Mouse (Mus musculus) limb, embryonic 14.5 days (tissue): ENCODE measurements around the gene Olfr1106. TPM values are rescaled to one million over a fixed set of nuclear protein-coding genes. Genes with fewer than 3 reads are reported as not detected.

ENCODE experiments used
- ATAC-seq: fragments of 200-750 bp; cut with Nextera tagmentation; 2 replicates; pipeline ENCODE4 v1.8.0; 2017; ENCODE audit warnings: low read depth, moderate number of reproducible peaks, moderate TSS enrichment; ENCODE audit not compliant: low FRiP score
- DNase-seq: peaks from one replicate; pipeline ENCODE4 v3.0.0-alpha.2; 2015; ENCODE audit warnings: low spot score
- H3K27ac ChIP-seq: fragments of 300-500 bp; sonication (generic); replicated peaks from 2 replicates; pipeline ENCODE4 v1.5.1; 2014; ENCODE audit warnings: low read depth, mild to moderate bottlenecking, low read length, moderate library complexity, mixed read lengths
- H3K27me3 ChIP-seq: fragments of 300-500 bp; sonication (generic); 2 replicates; pipeline ENCODE4 v1.6.1; 2014; ENCODE audit warnings: low read length, mixed read lengths; ENCODE audit not compliant: control insufficient read depth, insufficient read depth
- H3K36me3 ChIP-seq: fragments of 300-500 bp; sonication (generic); 2 replicates; pipeline ENCODE4 v1.6.1; 2014; ENCODE audit warnings: mild to moderate bottlenecking, low read length, moderate library complexity, mixed read lengths; ENCODE audit not compliant: control insufficient read depth, insufficient read depth
- H3K4me1 ChIP-seq: fragments of 300-500 bp; sonication (generic); 2 replicates; pipeline ENCODE4 v1.6.1; 2014; ENCODE audit warnings: antibody characterized with exemption, low read length, mixed read lengths; ENCODE audit not compliant: control insufficient read depth, insufficient read depth
- H3K4me2 ChIP-seq: fragments of 300-500 bp; sonication (generic); replicated peaks from 2 replicates; pipeline ENCODE4 v1.6.1; 2014; ENCODE audit warnings: low read depth, mild to moderate bottlenecking, low read length, moderate library complexity; ENCODE audit not compliant: severe bottlenecking
- H3K4me3 ChIP-seq: fragments of 300-500 bp; sonication (generic); replicated peaks from 2 replicates; pipeline ENCODE4 v1.5.1; 2014; ENCODE audit warnings: low read length
- H3K9ac ChIP-seq: fragments of 300-500 bp; sonication (generic); 2 replicates; pipeline ENCODE4 v1.6.1; 2014; ENCODE audit warnings: mild to moderate bottlenecking, low read depth, low read length, moderate library complexity; ENCODE audit not compliant: severe bottlenecking
- H3K9me3 ChIP-seq: fragments of 300-500 bp; sonication (generic); 2 replicates; pipeline ENCODE4 v1.6.1; 2016; ENCODE audit warnings: low read length; ENCODE audit not compliant: control insufficient read depth
- POLR2A ChIP-seq: fragments of 200-500 bp; IDR thresholded peaks from 2 replicates; pipeline ENCODE4 v1.8.0; 2012; ENCODE audit warnings: inconsistent platforms, mild to moderate bottlenecking, moderate library complexity, borderline replicate concordance; ENCODE audit not compliant: insufficient read depth, insufficient read length; ENCODE audit errors: extremely low read depth
- WGBS: fragments of 180-500 bp; shearing (Covaris S2); extraction: QIAGEN DNeasy Blood & Tissue Kit; methylation state at CpG from one replicate; pipeline ENCODE4 v1.1.7; 2014; 5-methylcytosine and 5-hydroxymethylcytosine counted together
- polyA plus RNA-seq, 2 experiments: library from polyadenylated mRNA; depleted of rRNA in 1 of 2; stranded (reverse) in 1 of 2; unstranded in 1 of 2; fragments of >200 nt; fragmentation: Nextera tagmentation in 1 of 2; extraction: Ambion mirVana in 1 of 2; gene quantifications; 2 replicates each; pipeline versions ENCODE4 v1.2.1 to v1.2.3; 2012 to 2014

Olfr1106 gene
- polyA plus RNA-seq (2012; rRNA removed) (not detected in 2 replicates), polyA plus RNA-seq (2014; fragmentation: Nextera tagmentation; extraction: Ambion mirVana) (not detected in 2 replicates)

- no peak within 1 kb of the TSS for H3K4me3 ChIP-seq
- no peak for TF ChIP-seq POLR2A
- DNase-seq (no peak), ATAC-seq (no peak)
- H3K4me2 ChIP-seq = no peak within 1 kb of the TSS
- no peaks in the 10 kb centered on the region for H3K9me3 ChIP-seq
- H3K27ac ChIP-seq = no peak within 1 kb of the TSS
- no peaks in the 10 kb centered on the region for H3K27me3 ChIP-seq
- no peaks in the 10 kb centered on the region for H3K4me1 ChIP-seq
- no peak within 1 kb of the TSS for H3K9ac ChIP-seq
- WGBS = 72% methylated on average over 1 of the region's 1 CpGs
- no peaks in the 10 kb centered on the region for H3K36me3 ChIP-seq
Observed at GRCm38 (mm10) chr2:87052173-87052572, at the start of gene Olfr1106. TSS of gene Olfr1106 (minus strand) at chr2:87052273.

DNA sequence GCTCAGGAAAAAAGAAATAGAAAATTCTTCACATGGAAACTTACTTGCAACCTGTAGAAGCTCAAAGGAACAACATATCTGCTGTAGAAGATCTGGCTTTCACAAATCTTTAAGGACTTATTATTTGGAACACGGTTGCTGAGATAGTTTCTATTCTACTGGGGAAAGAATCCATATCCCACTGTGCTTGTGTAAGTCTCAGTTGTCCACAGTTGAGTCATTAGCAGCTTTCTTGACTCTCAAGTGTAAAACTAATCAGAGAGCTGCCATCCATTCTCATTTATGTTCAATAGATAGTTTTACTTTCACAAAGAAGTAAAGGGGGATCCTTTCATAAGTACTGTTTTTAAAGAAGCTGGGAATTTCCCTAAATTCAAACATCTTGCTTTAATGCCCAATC, 43.8 kb upstream of the Olfr1106 start, which contains the start of gene Olfr1109:
Olfr1109 (minus strand) TSS at position 101 of the 400 bp plus-strand sequence.
- no peak for ATAC-seq
- H3K9me3 ChIP-seq = no peaks in the 10 kb centered on the region
- 74% methylated on average over 1 of the region's 1 CpGs for WGBS
- H3K9ac ChIP-seq = no peak within 1 kb of the TSS
- H3K36me3 ChIP-seq = no peaks in the 10 kb centered on the region
- TF ChIP-seq POLR2A = no peak
- no peak within 1 kb of the TSS for H3K27ac ChIP-seq
- H3K27me3 ChIP-seq = no peaks in the 10 kb centered on the region
- DNase-seq = no peak
- H3K4me3 ChIP-seq = no peak within 1 kb of the TSS
- H3K4me1 ChIP-seq = no peaks in the 10 kb centered on the region
- H3K4me2 ChIP-seq = no peak within 1 kb of the TSS

DNA sequence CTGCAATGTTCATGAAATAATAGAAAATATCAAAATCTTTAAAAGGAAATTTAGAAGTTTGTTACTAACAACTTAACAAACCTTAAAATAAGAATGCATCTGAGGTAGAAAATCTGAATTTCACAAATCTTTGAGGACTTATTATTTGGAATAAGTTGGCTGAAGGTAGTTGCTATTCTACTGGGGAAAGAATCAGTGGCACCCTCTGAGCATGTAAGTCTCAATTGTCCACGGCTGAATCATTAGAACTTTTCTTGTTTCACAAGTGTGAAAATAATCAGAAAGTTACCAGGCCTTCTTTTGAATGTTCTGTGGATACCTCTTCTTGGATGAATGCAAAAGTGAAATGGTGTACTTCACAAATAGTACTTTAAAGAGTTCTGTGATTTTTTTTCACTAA, 23.6 kb upstream of the Olfr1106 start, which contains the start of gene Olfr1107:
Olfr1107 (minus strand) TSS at position 101 of the 400 bp plus-strand sequence.
- Histone ChIP-seq H3K27ac (no peak within 1 kb of the TSS), H3K9ac (no peak within 1 kb of the TSS), H3K4me2 (no peak within 1 kb of the TSS), H3K4me1 (no peaks in the 10 kb centered on the region), H3K4me3 (no peak within 1 kb of the TSS), H3K9me3 (no peaks in the 10 kb centered on the region), H3K36me3 (no peaks in the 10 kb centered on the region), H3K27me3 (no peaks in the 10 kb centered on the region)
- ATAC-seq = no peak
- no peak for TF ChIP-seq POLR2A
- WGBS = 78% methylated on average over 1 of the region's 1 CpGs
- no peak for DNase-seq

GRCm38 (mm10) chr2:87036431-87036830, 15.6 kb downstream of the Olfr1106 start, which contains the start of gene Olfr1105:
TSS of gene Olfr1105 (minus strand) at chr2:87036531.
- no peak within 1 kb of the TSS for H3K9ac ChIP-seq
- no peaks in the 10 kb centered on the region for H3K27me3 ChIP-seq
- no peaks in the 10 kb centered on the region for H3K4me1 ChIP-seq
- ATAC-seq = no peak
- no peak within 1 kb of the TSS for H3K4me3 ChIP-seq
- no peak within 1 kb of the TSS for H3K27ac ChIP-seq
- H3K4me2 ChIP-seq = no peak within 1 kb of the TSS
- H3K9me3 ChIP-seq = no peaks in the 10 kb centered on the region
- DNase-seq = no peak
- TF ChIP-seq POLR2A = no peak
- no peaks in the 10 kb centered on the region for H3K36me3 ChIP-seq

GRCm38 (mm10) chr2:87026980-87027379, 25.1 kb downstream of the Olfr1106 start, which contains the start of gene Olfr1104:
TSS of gene Olfr1104 (minus strand) at chr2:87027080.
- DNase-seq (no peak), ATAC-seq (no peak)
- 78% methylated on average over 1 of the region's 1 CpGs for WGBS
- no peaks in the 10 kb centered on the region for H3K27me3 ChIP-seq
- no peaks in the 10 kb centered on the region for H3K9me3 ChIP-seq
- no peak within 1 kb of the TSS for H3K4me3 ChIP-seq
- H3K4me1 ChIP-seq = no peaks in the 10 kb centered on the region
- H3K36me3 ChIP-seq = no peaks in the 10 kb centered on the region
- no peak for TF ChIP-seq POLR2A
- H3K27ac ChIP-seq = no peak within 1 kb of the TSS
- H3K4me2 ChIP-seq = no peak within 1 kb of the TSS
- H3K9ac ChIP-seq = no peak within 1 kb of the TSS
